Mouse (Mus musculus): ENCODE measurements around the gene Inip.
A peak's percentile ranks its signal among the peaks of the same experiment; 100 is the strongest.

The Inip gene

GRCm38 (mm10) chr4:59765385-59766005 is 35.9 kb downstream of the Inip start:
- DNase-seq, result peak; percentile 31

- DNase-seq, result no peak
These were observed 36.4 kb downstream of the Inip start for GRCm38 (mm10) chr4:59764950-59765349.

- no peak for DNase-seq
These were observed 40.0 kb downstream of the Inip start for GRCm38 (mm10) chr4:59761365-59761729.

- peak; percentile 79 for DNase-seq
These were observed 40.6 kb downstream of the Inip start for GRCm38 (mm10) chr4:59760636-59761364.

GRCm38 (mm10) chr4:59760016-59760415 is 41.4 kb downstream of the Inip start:
- no peak for DNase-seq

GRCm38 (mm10) chr4:59757452-59758435 is 43.6 kb downstream of the Inip start:
- DNase-seq, result peak; percentile 53

- peak; percentile 77 for DNase-seq
These were observed 44.9 kb downstream of the Inip start for GRCm38 (mm10) chr4:59756332-59757082.

GRCm38 (mm10) chr4:59753491-59754140 is 47.8 kb downstream of the Inip start:
- DNase-seq, result peak; percentile 51

- DNase-seq, result no peak
These were observed 61.5 kb downstream of the Inip start for GRCm38 (mm10) chr4:59739882-59740281.

GRCm38 (mm10) chr4:59739321-59739720 is 62.1 kb downstream of the Inip start:
- no peak for DNase-seq

GRCm38 (mm10) chr4:59731544-59731943 is 69.8 kb downstream of the Inip start:
- no peak for DNase-seq

- no peak for DNase-seq
These were observed 72.5 kb downstream of the Inip start for GRCm38 (mm10) chr4:59728839-59729238.

- no peak for DNase-seq
These were observed 73.5 kb downstream of the Inip start for GRCm38 (mm10) chr4:59727878-59728261.

- DNase-seq, result no peak
These were observed 74.1 kb downstream of the Inip start for GRCm38 (mm10) chr4:59727187-59727877.

- DNase-seq, result no peak
These were observed 74.9 kb downstream of the Inip start for GRCm38 (mm10) chr4:59726501-59726900.

GRCm38 (mm10) chr4:59725579-59725978 is 75.8 kb downstream of the Inip start:
- no peak for DNase-seq

- no peak for DNase-seq
These were observed 79.6 kb downstream of the Inip start for GRCm38 (mm10) chr4:59721811-59722210.
